Mouse (Mus musculus): ENCODE data around the gene Hspa1l. TPM values are rescaled to one million over a fixed set of nuclear protein-coding genes. Genes with fewer than 3 reads are reported as not detected.

Hspa1l gene
- polyA plus RNA-seq, 2 experiments, result 0.02 to 0.25 TPM

- Histone ChIP-seq H3K9ac (replicated peaks) (peak overlapping the region; percentile 52), H3K27ac (peak overlapping the region; percentile 2), H3K4me3 (ENCODE audit: insufficient read depth in 1 of 2, low read depth in 2 of 2, low read length in 2 of 2) (peak overlapping the region; percentile 25 to 51), H3K9me3 (ENCODE audit: control insufficient read depth, low read length) (no peaks in the 10 kb centered on the region), H3K4me2 (ENCODE audit: low read depth) (peak overlapping the region; percentile 82), H3K4me1 (replicated peaks; ENCODE audit: control insufficient read depth in 2 of 2, insufficient read depth in 2 of 2, low read length in 1 of 2) (peaks cover 9 to 10% of the 10 kb centered on the region in 2 experiments), H3K27me3 (ENCODE audit: control insufficient read depth, insufficient read depth, low read length) (peaks cover 17% of the 10 kb centered on the region), H3K36me3 (replicated peaks; ENCODE audit: control insufficient read depth, insufficient read depth, low read depth) (no peaks in the 10 kb centered on the region)
- TF ChIP-seq EP300 (IDR thresholded peaks at IDR 0.05; ENCODE audit: low read depth), result no peak
- TF ChIP-seq CTCF (IDR thresholded peaks at IDR 0.05; ENCODE audit: low read depth), result no peak
- 5% methylated on average over 12 of the region's 12 CpGs for WGBS (ENCODE audit: insufficient replicate concordance)
- ATAC-seq (ENCODE audit: insufficient read depth) (peak; percentile 45; the same call in 1 of the 2 replicates), DNase-seq (ENCODE audit: low read depth in 3 of 3, low spot score in 3 of 3) (no peak)
Measured at GRCm38 (mm10) chr17:34959881-34960515, 12.5 kb upstream of the Hspa1l start.

- Histone ChIP-seq H3K9me3 (ENCODE audit: control insufficient read depth, low read length) (no peaks in the 10 kb centered on the region), H3K9ac (replicated peaks) (no peak overlapping the region), H3K4me2 (ENCODE audit: low read depth) (no peak overlapping the region; the same call in none of the 2 replicates), H3K36me3 (replicated peaks; ENCODE audit: control insufficient read depth, insufficient read depth, low read depth) (no peaks in the 10 kb centered on the region), H3K27me3 (ENCODE audit: control insufficient read depth, insufficient read depth, low read length) (peaks cover 17% of the 10 kb centered on the region), H3K27ac (no peak overlapping the region), H3K4me1 (replicated peaks; ENCODE audit: control insufficient read depth in 2 of 2, insufficient read depth in 2 of 2, low read length in 1 of 2) (peaks cover 9 to 10% of the 10 kb centered on the region in 2 experiments), H3K4me3 (ENCODE audit: insufficient read depth in 1 of 2, low read depth in 2 of 2, low read length in 2 of 2) (no peak overlapping the region)
- TF ChIP-seq EP300 (IDR thresholded peaks at IDR 0.05; ENCODE audit: low read depth), result no peak
- TF ChIP-seq CTCF (IDR thresholded peaks at IDR 0.05; ENCODE audit: low read depth), result no peak
- no peak for ATAC-seq (ENCODE audit: insufficient read depth)
- DNase-seq (ENCODE audit: low read depth in 3 of 3, low spot score in 3 of 3), result no peak
Measured at GRCm38 (mm10) chr17:34960702-34961493, 11.6 kb upstream of the Hspa1l start.

DNA sequence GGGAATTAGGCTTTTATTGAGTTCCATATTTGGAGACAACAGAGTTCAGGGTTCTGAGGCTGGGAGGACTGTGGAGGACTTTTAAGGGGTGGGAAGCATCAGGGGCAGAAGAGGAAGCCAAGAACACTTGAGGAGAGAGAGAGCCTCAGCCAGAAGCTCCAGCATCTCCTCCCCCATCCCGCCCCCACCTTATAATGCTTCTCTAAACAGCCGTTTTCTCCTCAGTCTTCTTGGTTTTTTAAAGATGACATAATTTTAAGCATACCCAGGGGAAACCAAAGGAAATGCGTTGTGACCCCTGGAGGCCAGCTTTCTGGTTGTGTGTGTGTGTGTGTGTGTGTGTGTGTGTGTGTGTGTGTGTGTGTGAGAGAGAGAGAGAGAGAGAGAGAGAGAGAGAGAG is 10.4 kb upstream of the Hspa1l start:
- H3K27me3 ChIP-seq (ENCODE audit: control insufficient read depth, insufficient read depth, low read length), result peaks cover 14% of the 10 kb centered on the region
- no peak for DNase-seq (ENCODE audit: low read depth in 3 of 3, low spot score in 3 of 3)

GRCm38 (mm10) chr17:34962841-34963240 is 9.7 kb upstream of the Hspa1l start:
- H3K4me1 ChIP-seq (replicated peaks; ENCODE audit: control insufficient read depth in 2 of 2, insufficient read depth in 2 of 2, low read length in 1 of 2), result peaks cover 9 to 10% of the 10 kb centered on the region in 2 experiments
- no peak overlapping the region for H3K4me3 ChIP-seq (ENCODE audit: insufficient read depth in 1 of 2, low read depth in 2 of 2, low read length in 2 of 2)
- 38% methylated on average over 1 of the region's 1 CpGs for WGBS (ENCODE audit: insufficient replicate concordance)
- H3K4me2 ChIP-seq (ENCODE audit: low read depth), result no peak overlapping the region
- ATAC-seq (ENCODE audit: insufficient read depth) (no peak), DNase-seq (ENCODE audit: low read depth in 3 of 3, low spot score in 3 of 3) (no peak)
- peaks cover 12% of the 10 kb centered on the region for H3K27me3 ChIP-seq (ENCODE audit: control insufficient read depth, insufficient read depth, low read length)
- TF ChIP-seq EP300 (IDR thresholded peaks at IDR 0.05; ENCODE audit: low read depth) (no peak), CTCF (IDR thresholded peaks at IDR 0.05; ENCODE audit: low read depth) (no peak)
- H3K36me3 ChIP-seq (replicated peaks; ENCODE audit: control insufficient read depth, insufficient read depth, low read depth), result no peaks in the 10 kb centered on the region
- no peaks in the 10 kb centered on the region for H3K9me3 ChIP-seq (ENCODE audit: control insufficient read depth, low read length)
- no peak overlapping the region for H3K27ac ChIP-seq
- no peak overlapping the region for H3K9ac ChIP-seq (replicated peaks)

More for the DNA sequence above, 10.4 kb upstream of the Hspa1l start:
- Histone ChIP-seq H3K9me3 (ENCODE audit: control insufficient read depth, low read length) (no peaks in the 10 kb centered on the region), H3K9ac (replicated peaks) (no peak overlapping the region), H3K36me3 (replicated peaks; ENCODE audit: control insufficient read depth, insufficient read depth, low read depth) (no peaks in the 10 kb centered on the region), H3K4me2 (ENCODE audit: low read depth) (no peak overlapping the region), H3K4me1 (replicated peaks; ENCODE audit: control insufficient read depth in 2 of 2, insufficient read depth in 2 of 2, low read length in 1 of 2) (peaks cover 9 to 10% of the 10 kb centered on the region in 2 experiments), H3K27ac (no peak overlapping the region), H3K4me3 (ENCODE audit: insufficient read depth in 1 of 2, low read depth in 2 of 2, low read length in 2 of 2) (no peak overlapping the region)
- no peak for TF ChIP-seq EP300 (IDR thresholded peaks at IDR 0.05; ENCODE audit: low read depth)
- no peak for ATAC-seq (ENCODE audit: insufficient read depth)
- 13% methylated on average over 3 of the region's 3 CpGs for WGBS (ENCODE audit: insufficient replicate concordance)

DNA sequence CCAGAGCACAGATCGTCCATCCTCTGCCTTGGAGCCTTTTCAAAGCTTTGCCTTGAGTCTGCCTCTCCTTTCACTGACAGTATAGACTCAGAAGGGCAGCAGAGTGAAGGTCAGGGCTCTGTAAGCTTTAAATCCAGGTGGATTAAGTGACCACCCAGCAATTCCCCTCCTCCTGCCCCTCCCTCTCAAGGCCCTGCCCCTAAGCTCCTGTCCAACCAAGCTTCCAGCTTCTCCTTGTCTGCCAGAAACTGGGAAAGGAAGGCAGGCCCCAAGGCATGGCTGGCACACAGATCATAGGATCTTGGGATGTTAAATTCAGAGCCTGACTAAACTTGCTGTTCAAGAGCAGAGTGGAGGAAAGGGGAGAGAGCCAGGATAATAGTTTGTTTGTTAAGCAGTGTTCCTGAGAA is 7.9 kb upstream of the Hspa1l start:
- Histone ChIP-seq H3K27ac (no peak overlapping the region), H3K4me2 (ENCODE audit: low read depth) (no peak overlapping the region), H3K9ac (replicated peaks) (no peak overlapping the region), H3K27me3 (ENCODE audit: control insufficient read depth, insufficient read depth, low read length) (peaks cover 28% of the 10 kb centered on the region), H3K4me3 (ENCODE audit: insufficient read depth in 1 of 2, low read depth in 2 of 2, low read length in 2 of 2) (no peak overlapping the region), H3K9me3 (ENCODE audit: control insufficient read depth, low read length) (no peaks in the 10 kb centered on the region), H3K4me1 (replicated peaks; ENCODE audit: control insufficient read depth in 2 of 2, insufficient read depth in 2 of 2, low read length in 1 of 2) (peaks cover 7% of the 10 kb centered on the region in 2 experiments), H3K36me3 (replicated peaks; ENCODE audit: control insufficient read depth, insufficient read depth, low read depth) (no peaks in the 10 kb centered on the region)
- 35% methylated on average over 1 of the region's 1 CpGs for WGBS (ENCODE audit: insufficient replicate concordance)
- ATAC-seq (ENCODE audit: insufficient read depth) (no peak), DNase-seq (ENCODE audit: low read depth in 3 of 3, low spot score in 3 of 3) (no peak)
- TF ChIP-seq EP300 (IDR thresholded peaks at IDR 0.05; ENCODE audit: low read depth) (no peak), CTCF (IDR thresholded peaks at IDR 0.05; ENCODE audit: low read depth) (no peak)
